Mouse (Mus musculus) liver, postnatal 0 days (tissue): ENCODE measurements around the gene Rbm8a2.

Experiments
- CTCF ChIP-seq: sonication (generic); IDR thresholded peaks from 2 replicates; pipeline ENCODE4 v1.5.1; 2016; ENCODE audit warnings: antibody characterized with exemption, low read depth
- EP300 ChIP-seq: IDR thresholded peaks from 2 replicates; pipeline ENCODE4 v1.6.1; 2016; ENCODE audit warnings: antibody characterized with exemption, low read depth, mild to moderate bottlenecking

DNA sequence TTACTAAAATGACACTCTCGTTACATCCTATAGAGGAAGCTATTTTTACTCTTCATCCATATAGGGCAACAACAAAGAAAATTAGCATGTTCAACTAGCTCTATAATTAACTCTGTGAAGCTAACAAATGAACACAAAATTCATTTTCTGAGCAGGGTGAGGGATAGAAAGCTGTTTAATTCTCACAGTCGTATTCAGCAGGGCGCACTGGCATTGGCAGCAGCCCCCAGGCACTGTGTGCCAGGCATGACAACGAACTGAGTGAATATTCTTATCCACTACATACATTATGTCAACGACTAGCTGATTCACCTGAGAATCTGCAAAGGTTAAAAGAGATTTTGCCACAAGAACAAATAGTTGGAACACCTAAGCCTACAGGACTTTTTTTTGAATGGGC, 8.2 kb downstream of the Rbm8a2 start:
- TF ChIP-seq CTCF (no peak), EP300 (no peak)
